Mouse (Mus musculus) embryonic facial prominence, embryonic 14.5 days (tissue): ENCODE results near the gene Prpf6. TPM values are rescaled to one million over a fixed set of nuclear protein-coding genes. Genes with fewer than 3 reads are reported as not detected.
A peak's percentile ranks its signal among the peaks of the same experiment; 100 is the strongest.

ENCODE experiments used
- ATAC-seq: fragments of 200-750 bp; cut with Nextera tagmentation; 2 replicates; pipeline ENCODE4 v1.8.0; 2017; ENCODE audit warnings: low read depth, moderate number of reproducible peaks, moderate TSS enrichment
- DNase-seq: peaks from one replicate; pipeline ENCODE4 v3.0.0-alpha.2; 2015; ENCODE audit warnings: low spot score
- H3K27ac ChIP-seq: fragments of 300-500 bp; sonication (generic); replicated peaks from 2 replicates; pipeline ENCODE4 v1.5.1; 2014; ENCODE audit warnings: low read depth, mild to moderate bottlenecking, low read length, moderate library complexity
- H3K27me3 ChIP-seq: fragments of 300-500 bp; sonication (generic); replicated peaks from 2 replicates; pipeline ENCODE4 v1.6.1; 2014; ENCODE audit warnings: low read length; ENCODE audit not compliant: control insufficient read depth, insufficient read depth
- H3K36me3 ChIP-seq: fragments of 300-500 bp; sonication (generic); 2 replicates; pipeline ENCODE4 v1.6.1; 2014; ENCODE audit warnings: low read length, mixed read lengths; ENCODE audit not compliant: control insufficient read depth, insufficient read depth
- H3K4me1 ChIP-seq: fragments of 300-500 bp; sonication (generic); 2 replicates; pipeline ENCODE4 v1.6.1; 2014; ENCODE audit warnings: antibody characterized with exemption, low read length; ENCODE audit not compliant: control insufficient read depth, insufficient read depth
- H3K4me2 ChIP-seq: fragments of 300-500 bp; sonication (generic); 2 replicates; pipeline ENCODE4 v1.6.1; 2014; ENCODE audit warnings: low read depth, mild to moderate bottlenecking, low read length, moderate library complexity, mixed read lengths
- H3K4me3 ChIP-seq: fragments of 300-500 bp; sonication (generic); 2 replicates; pipeline ENCODE4 v1.5.1; 2014; ENCODE audit warnings: low read depth, mild to moderate bottlenecking, low read length
- H3K9ac ChIP-seq: fragments of 300-500 bp; sonication (generic); 2 replicates; pipeline ENCODE4 v1.6.1; 2014; ENCODE audit warnings: low read depth, mild to moderate bottlenecking, low read length, moderate library complexity, mixed read lengths
- H3K9me3 ChIP-seq: fragments of 300-500 bp; sonication (generic); 2 replicates; pipeline ENCODE4 v1.6.1; 2016; ENCODE audit warnings: low read length; ENCODE audit not compliant: control insufficient read depth
- WGBS: fragments of 180-500 bp; shearing (Covaris S2); extraction: QIAGEN DNeasy Blood & Tissue Kit; methylation state at CpG from one replicate; pipeline ENCODE4 v1.1.7; 2014; 5-methylcytosine and 5-hydroxymethylcytosine counted together
- polyA plus RNA-seq: library from polyadenylated mRNA; unstranded; fragments of >200 nt; fragmentation: Nextera tagmentation; extraction: Ambion mirVana; gene quantifications from 2 replicates; pipeline ENCODE4 v1.2.1, GENCODE M21; 2014

Gene Prpf6
- polyA plus RNA-seq, 1 experiment from 2014 or later: 57.4 TPM

DNA sequence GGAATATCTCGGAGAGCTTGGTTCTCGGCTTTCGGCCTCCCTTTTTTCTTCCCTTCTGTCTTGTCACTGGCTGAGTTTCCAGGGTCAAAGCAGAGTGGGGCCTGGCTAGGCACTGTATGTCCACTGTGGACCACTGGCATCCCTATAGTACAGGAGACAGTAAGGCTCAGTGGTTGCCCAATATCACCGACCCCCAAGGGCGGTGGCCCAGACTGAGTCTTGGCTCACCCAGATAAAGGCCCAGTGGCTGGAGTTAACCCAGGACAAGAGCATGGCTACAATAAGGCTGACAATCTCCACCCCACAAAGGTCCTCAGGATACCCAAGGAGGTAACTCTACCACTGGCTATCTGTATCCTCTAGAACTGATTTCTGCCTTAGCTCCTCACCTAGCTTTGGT, 1.2 kb upstream of the Prpf6 start:
- Histone ChIP-seq H3K4me2 (no peak overlapping the region), H3K9ac (no peak overlapping the region), H3K4me3 (no peak overlapping the region), H3K27me3 (no peaks in the 10 kb centered on the region), H3K27ac (no peak overlapping the region), H3K36me3 (peaks cover 52% of the 10 kb centered on the region), H3K9me3 (no peaks in the 10 kb centered on the region), H3K4me1 (peaks cover 8% of the 10 kb centered on the region)
- ATAC-seq (no peak), DNase-seq (no peak)
- WGBS: 94% methylated on average over 5 of the region's 5 CpGs

DNA sequence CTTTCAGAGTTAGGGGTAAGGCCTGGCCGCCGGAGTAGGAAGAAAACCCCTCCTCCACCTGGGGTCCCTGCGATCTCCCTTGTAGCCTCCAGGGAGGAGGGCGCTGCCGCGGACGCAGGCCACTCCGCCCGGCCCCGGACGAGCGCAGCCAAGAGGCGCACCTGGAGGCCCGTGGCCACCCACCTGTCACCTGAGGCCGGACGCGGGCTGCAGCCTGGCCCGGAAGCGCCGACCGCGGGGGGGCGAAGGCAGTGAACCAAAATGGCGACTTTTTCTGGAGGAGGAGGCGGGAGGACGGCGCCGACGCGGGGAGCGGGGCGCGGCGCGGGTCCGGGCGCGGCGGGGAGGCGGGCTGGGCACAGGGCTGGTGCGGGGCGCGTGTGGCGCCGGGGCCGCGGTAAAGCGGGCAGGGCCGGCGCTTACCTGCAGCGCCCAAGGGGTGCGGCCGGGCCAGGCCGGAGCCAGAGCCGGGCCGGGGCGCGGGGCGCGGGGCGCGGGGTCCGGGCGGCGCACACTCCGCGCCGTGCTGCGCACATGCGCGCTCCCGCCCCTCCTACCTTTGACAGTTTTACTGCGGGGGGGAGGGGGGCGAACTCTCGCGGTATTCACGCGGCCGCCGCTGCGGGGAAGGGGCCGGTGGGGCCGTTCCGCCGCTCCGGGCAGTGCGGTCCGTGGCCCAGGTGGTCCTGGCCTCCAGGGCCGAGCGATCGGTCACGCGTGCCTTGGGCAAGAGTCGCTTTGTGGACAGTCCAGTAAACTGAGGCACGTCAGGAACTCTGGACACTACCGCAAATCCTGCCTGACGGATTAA, 768 bp downstream of the Prpf6 start, which contains the start of gene Zfp512b:
TSS of gene Zfp512b (minus strand) at position 573 of the 811 bp plus-strand sequence.
- Histone ChIP-seq H3K4me3 (peak within 1 kb of the TSS; percentile 95), H3K9ac (peak within 1 kb of the TSS; percentile 92), H3K27ac (peak within 1 kb of the TSS; percentile 80), H3K4me1 (peaks cover 8% of the 10 kb centered on the region), H3K36me3 (peaks cover 33% of the 10 kb centered on the region), H3K9me3 (no peaks in the 10 kb centered on the region), H3K4me2 (peak within 1 kb of the TSS; percentile 86), H3K27me3 (0 out of 2 replicates have a peak, but pooled peaks cover 5% of the 10 kb centered on the region)
- ATAC-seq (peak; percentile 88), DNase-seq (peak; percentile 85)
- WGBS: 1% methylated on average over 16 of the region's 97 CpGs

DNA sequence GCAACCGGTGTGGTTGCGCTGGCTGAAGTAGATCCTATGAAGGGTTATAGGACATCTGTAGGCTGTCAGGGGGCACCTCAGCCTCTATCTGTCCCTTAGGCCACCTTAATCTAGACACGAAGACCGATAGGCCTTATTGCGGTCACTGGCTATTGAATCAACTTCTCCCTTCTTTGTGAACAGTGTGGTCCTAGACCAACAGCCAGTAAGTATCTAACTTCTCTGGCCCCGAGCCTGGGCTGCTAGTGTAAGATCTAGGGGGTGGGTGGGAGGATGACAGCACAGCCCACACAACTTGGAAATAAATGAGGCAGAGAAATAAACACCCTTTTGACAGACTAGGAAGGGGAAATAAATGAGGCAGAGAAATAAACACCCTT, 1.4 kb downstream of the Prpf6 start:
- peak overlapping the region; percentile 95 for H3K4me3 ChIP-seq
- ATAC-seq (peak; percentile 10), DNase-seq (peak; percentile 37)
- H3K9ac ChIP-seq: peak overlapping the region; percentile 92
- WGBS: 3% methylated on average over 6 of the region's 6 CpGs
- H3K36me3 ChIP-seq: peaks cover 27% of the 10 kb centered on the region
- peak overlapping the region; percentile 80 for H3K27ac ChIP-seq
- H3K9me3 ChIP-seq: no peaks in the 10 kb centered on the region
- peak overlapping the region; percentile 86 for H3K4me2 ChIP-seq
- H3K4me1 ChIP-seq: peaks cover 8% of the 10 kb centered on the region
- 0 out of 2 replicates have a peak, but pooled peaks cover 8% of the 10 kb centered on the region for H3K27me3 ChIP-seq

DNA sequence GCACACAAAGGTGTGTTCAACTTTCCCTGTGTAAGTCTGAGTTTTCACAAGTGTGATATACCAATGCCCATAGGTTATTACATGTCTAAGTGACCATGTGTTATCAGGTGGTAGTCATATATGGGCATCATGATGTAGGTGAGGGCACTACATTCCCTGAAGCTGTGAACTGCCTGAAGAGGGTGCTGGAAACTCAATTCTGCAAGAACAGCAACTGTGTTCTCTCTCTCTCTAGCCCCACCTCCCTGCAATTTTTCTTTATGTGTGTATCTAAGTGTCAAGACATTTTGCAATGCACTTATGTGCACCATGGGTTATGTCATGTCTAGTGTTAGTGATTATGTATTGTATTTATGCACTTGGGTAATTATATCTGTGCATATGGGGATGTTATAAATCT, 2.3 kb downstream of the Prpf6 start:
- Histone ChIP-seq H3K4me3 (no peak overlapping the region), H3K9ac (no peak overlapping the region), H3K4me1 (peaks cover 8% of the 10 kb centered on the region), H3K9me3 (no peaks in the 10 kb centered on the region), H3K4me2 (no peak overlapping the region), H3K27ac (no peak overlapping the region), H3K36me3 (peaks cover 18% of the 10 kb centered on the region), H3K27me3 (peaks cover 16% of the 10 kb centered on the region; the same call in 1 of the 2 replicates)
- DNase-seq (no peak), ATAC-seq (no peak)

DNA sequence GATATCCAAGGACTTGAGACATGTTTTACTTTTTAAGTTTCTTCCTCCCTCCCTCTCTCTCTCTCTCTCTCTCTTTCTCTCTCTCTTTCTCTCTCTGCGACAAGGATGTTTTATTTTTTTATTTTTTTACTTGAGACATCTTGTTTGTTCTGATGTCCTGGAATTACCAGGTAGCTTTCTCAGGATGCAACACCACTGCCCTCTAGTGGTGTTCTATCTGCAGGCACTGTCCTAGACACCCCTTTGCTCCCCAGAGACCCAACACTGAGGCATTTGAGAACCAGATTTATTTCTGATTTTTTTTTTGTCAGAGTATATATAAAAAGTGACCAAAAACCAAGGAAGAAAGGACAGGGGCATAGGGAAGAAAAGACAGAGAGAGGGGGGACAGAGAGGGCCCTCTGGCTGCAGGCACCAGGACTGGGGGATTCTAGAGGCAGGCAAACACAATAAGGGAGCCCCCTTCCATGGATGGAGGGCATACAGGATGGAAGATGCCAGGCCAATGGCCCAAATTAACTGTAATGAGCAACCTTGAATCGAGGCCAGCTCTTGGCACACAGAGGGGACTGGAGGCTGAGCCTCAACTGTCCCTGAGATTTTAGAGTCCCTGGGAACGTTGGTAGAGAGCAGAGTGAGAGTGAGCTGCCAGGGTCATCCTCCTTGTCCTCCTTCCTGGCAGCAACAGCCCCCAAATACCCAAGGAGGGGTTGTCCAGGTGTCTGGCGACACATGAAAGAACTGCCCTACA, 3.5 kb downstream of the Prpf6 start:
- peaks cover 26% of the 10 kb centered on the region for H3K27me3 ChIP-seq
- H3K27ac ChIP-seq: no peak overlapping the region
- peak; percentile 51 for DNase-seq
- H3K9ac ChIP-seq: no peak overlapping the region
- ATAC-seq: no peak
- H3K4me3 ChIP-seq: no peak overlapping the region
- 73% methylated on average over 4 of the region's 4 CpGs for WGBS
- H3K4me1 ChIP-seq: peaks cover 12% of the 10 kb centered on the region
- H3K4me2 ChIP-seq: no peak overlapping the region
- H3K9me3 ChIP-seq: no peaks in the 10 kb centered on the region
- peaks cover 6% of the 10 kb centered on the region; the same call in 1 of the 2 replicates for H3K36me3 ChIP-seq

DNA sequence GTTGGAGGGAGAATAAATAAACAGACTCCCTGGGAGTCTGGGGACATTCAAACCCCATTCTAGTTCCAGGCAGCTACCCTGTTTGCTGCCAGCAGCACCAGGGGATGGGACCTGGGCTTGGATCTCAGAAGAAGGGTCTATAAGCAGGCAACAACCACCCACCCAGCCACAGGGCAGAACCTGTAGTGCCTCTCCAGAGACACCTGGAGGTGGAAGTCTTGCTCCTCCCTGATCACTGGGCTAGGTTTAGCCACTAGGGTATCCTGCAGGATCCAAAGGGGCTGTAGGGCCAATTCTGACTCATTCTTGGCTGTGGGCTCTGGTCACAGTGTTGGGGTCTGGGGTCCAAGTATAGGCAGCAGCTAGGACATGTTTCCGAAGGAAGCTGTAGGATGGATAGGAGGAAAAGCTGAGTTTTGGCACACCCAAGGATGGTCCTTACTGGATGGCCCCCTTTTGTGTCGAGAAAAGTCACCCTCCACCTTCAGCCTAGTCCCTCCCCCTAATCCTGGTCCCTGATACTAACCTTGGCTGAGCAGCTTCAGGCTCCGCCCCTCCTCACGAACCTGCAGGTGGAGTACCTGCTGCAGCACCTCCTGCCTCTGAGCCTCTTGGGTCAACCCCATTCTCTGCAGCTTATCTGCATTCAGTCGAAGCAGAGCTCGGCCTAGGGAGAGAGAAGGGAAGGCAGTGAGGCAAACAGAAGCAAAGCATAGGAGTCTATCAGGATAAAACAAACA, 4.7 kb downstream of the Prpf6 start:
- Histone ChIP-seq H3K9ac (no peak overlapping the region), H3K4me1 (peaks cover 8% of the 10 kb centered on the region), H3K4me3 (no peak overlapping the region), H3K4me2 (no peak overlapping the region), H3K9me3 (no peaks in the 10 kb centered on the region), H3K27ac (no peak overlapping the region), H3K36me3 (no peaks in the 10 kb centered on the region), H3K27me3 (peaks cover 26% of the 10 kb centered on the region)
- ATAC-seq (no peak), DNase-seq (no peak)
- 38% methylated on average over 5 of the region's 6 CpGs for WGBS

DNA sequence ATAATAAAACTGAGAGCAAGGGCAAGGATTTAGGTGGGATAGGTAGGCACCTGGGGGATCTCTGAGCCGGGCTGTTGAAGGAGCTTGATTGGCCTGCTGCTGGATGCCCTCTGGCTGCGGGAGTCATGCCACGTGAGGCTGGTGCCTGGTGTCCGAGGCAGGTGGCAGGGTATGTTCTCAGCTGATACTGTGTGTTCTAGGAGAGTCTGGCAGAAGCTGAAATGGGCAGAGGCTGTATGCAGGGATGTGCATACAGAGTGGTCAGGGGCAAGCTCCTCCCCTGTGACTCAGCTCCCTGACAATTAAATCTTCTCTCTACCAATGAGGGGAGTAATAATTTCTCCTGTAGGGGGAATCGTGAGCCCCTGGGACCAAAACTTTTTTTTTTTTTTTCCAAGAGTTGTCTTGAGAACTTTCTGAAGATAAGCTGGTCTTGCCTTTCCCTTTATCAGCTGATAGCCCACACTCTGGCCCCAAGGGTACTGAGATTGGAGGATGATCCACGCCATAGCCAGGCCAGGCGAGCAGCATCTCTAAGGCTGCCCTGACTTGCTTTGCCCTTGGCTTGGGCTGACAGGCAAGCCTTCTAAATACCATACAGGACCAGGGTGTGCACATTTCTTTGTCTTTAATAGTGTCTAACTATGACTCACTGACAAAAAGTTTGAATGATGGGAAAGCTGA, 5.9 kb downstream of the Prpf6 start:
- no peak overlapping the region for H3K27ac ChIP-seq
- H3K9ac ChIP-seq: no peak overlapping the region
- H3K4me3 ChIP-seq: no peak overlapping the region
- H3K4me1 ChIP-seq: peaks cover 13% of the 10 kb centered on the region
- no peaks in the 10 kb centered on the region for H3K9me3 ChIP-seq
- DNase-seq (no peak), ATAC-seq (no peak)
- 69% methylated on average over 7 of the region's 7 CpGs for WGBS
- H3K36me3 ChIP-seq: no peaks in the 10 kb centered on the region
- H3K27me3 ChIP-seq: peaks cover 26% of the 10 kb centered on the region
- no peak overlapping the region for H3K4me2 ChIP-seq
